In the genomic region with DNA sequence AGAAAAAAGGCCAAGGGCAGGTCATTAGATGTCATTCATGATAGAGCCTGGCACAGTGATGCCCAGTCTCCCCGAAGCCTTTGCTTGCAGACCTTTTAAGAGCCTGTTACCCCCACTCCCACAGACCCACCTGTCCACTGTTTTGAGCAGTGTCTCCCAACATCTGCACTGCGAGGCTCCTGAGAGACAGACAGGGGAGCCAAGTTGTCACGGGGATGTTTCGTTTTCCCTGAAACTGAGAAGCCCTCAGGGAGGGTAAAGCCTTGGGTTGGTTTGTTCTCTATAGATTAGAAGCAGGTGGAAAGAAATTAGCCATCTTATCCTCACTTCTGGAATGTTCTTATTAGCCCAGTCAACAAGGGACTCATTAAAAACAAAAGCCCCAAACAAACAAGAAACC, we compare ENCODE assay signal across 11 mouse cellular contexts. TPM values are rescaled to one million over a fixed set of nuclear protein-coding genes. Genes with fewer than 3 reads are reported as not detected.
DNase-seq lines count a peak whose midpoint lies in the region; ATAC-seq and TF ChIP-seq lines count a peak whose summit lies in the region.
"Had no signal": no experiment of that assay in that cellular context is flagged by ENCODE, and none has a peak within 500 bp of the region (broad histone marks: within the 10 kb centered on the region; RNA-seq: fewer than 3 reads in every experiment).

No protein-coding gene starts in this region.

- H3K4me3 ChIP-seq in forebrain, embryonic 12.5 days (replicated peaks), result no peak overlapping the region
- no peak overlapping the region for H3K4me3 ChIP-seq in forebrain, postnatal 0 days (ENCODE audit: low read depth, low read length)
- no peak overlapping the region for H3K4me3 ChIP-seq in layer of hippocampus, adult 2 months
- H3K4me3 ChIP-seq in embryonic facial prominence, embryonic 11.5 days (ENCODE audit: low read depth, low read length), result no peak overlapping the region
- no peak overlapping the region for H3K4me3 ChIP-seq in liver, embryonic 11.5 days (ENCODE audit: low read depth, low read length)

- peaks cover 42% of the 10 kb centered on the region for H3K27me3 ChIP-seq in forebrain, embryonic 12.5 days
- H3K27me3 ChIP-seq in forebrain, postnatal 0 days (ENCODE audit: insufficient read depth, low read length), result no peaks in the 10 kb centered on the region
- H3K27me3 ChIP-seq in embryonic facial prominence, embryonic 11.5 days (ENCODE audit: control insufficient read depth, insufficient read depth, low read length), result no peaks in the 10 kb centered on the region
- 0 out of 2 replicates have a peak, but pooled peaks cover 2% of the 10 kb centered on the region for H3K27me3 ChIP-seq in liver, embryonic 11.5 days (replicated peaks; ENCODE audit: control insufficient read depth, insufficient read depth, low read length)

- H3K27ac ChIP-seq in forebrain, embryonic 12.5 days, result peak overlapping the region; percentile 26; the same call in 1 of the 2 replicates
- no peak overlapping the region for H3K27ac ChIP-seq in forebrain, postnatal 0 days (ENCODE audit: low read depth, low read length)
- peak overlapping the region; percentile 3; the same call in 1 of the 2 replicates for H3K27ac ChIP-seq in layer of hippocampus, adult 2 months
- no peak overlapping the region; the same call in 1 of the 2 replicates for H3K27ac ChIP-seq in embryonic facial prominence, embryonic 11.5 days (replicated peaks; ENCODE audit: low read depth, low read length)
- no peak overlapping the region; the same call in 1 of the 2 replicates for H3K27ac ChIP-seq in liver, embryonic 11.5 days (ENCODE audit: low read depth, low read length)

- TF ChIP-seq CTCF in forebrain, postnatal 0 days (IDR thresholded peaks at IDR 0.05; ENCODE audit: low read depth), result no peak
- TF ChIP-seq CTCF in layer of hippocampus, adult 2 months (conservative IDR thresholded peaks at IDR 0.05), result no peak

- H3K4me2 ChIP-seq in forebrain, embryonic 12.5 days, result no peak overlapping the region
- H3K4me2 ChIP-seq in forebrain, postnatal 0 days (ENCODE audit: low read depth), result no peak overlapping the region
- H3K4me2 ChIP-seq in embryonic facial prominence, embryonic 11.5 days (ENCODE audit: low read depth, low read length), result no peak overlapping the region
- peak overlapping the region; percentile 50 for H3K4me2 ChIP-seq in liver, embryonic 11.5 days

- DNase-seq in forebrain, postnatal 0 days, result no peak
- no peak for DNase-seq in layer of hippocampus, adult 2 months (ENCODE audit: low spot score in 2 of 2)
- no peak for DNase-seq in layer of hippocampus, adult 11-12 months (ENCODE audit: low spot score)
- peak; percentile 61 for DNase-seq in embryonic facial prominence, embryonic 11.5 days (ENCODE audit: low spot score)
- no peak for DNase-seq in liver, embryonic 11.5 days (ENCODE audit: low spot score)
- DNase-seq in urinary bladder, postnatal 4 days (ENCODE audit: low spot score in 2 of 2), result no peak
- no peak for DNase-seq in adrenal gland, postnatal 4 days (ENCODE audit: low spot score in 2 of 2)

- H3K36me3 ChIP-seq in forebrain, embryonic 12.5 days (replicated peaks), result no peaks in the 10 kb centered on the region
- no peaks in the 10 kb centered on the region for H3K36me3 ChIP-seq in forebrain, postnatal 0 days (ENCODE audit: insufficient read depth)
- no peaks in the 10 kb centered on the region for H3K36me3 ChIP-seq in embryonic facial prominence, embryonic 11.5 days (replicated peaks; ENCODE audit: control insufficient read depth, insufficient read depth, low read depth, low read length)
- H3K36me3 ChIP-seq in liver, embryonic 11.5 days (ENCODE audit: control insufficient read depth, insufficient read depth, low read length), result no peaks in the 10 kb centered on the region

- peaks cover 66% of the 10 kb centered on the region for H3K4me1 ChIP-seq in forebrain, embryonic 12.5 days
- peaks cover 6% of the 10 kb centered on the region; the same call in 1 of the 2 replicates for H3K4me1 ChIP-seq in forebrain, postnatal 0 days (ENCODE audit: insufficient read depth)
- 0 out of 2 replicates have a peak, but pooled peaks cover 7% of the 10 kb centered on the region for H3K4me1 ChIP-seq in embryonic facial prominence, embryonic 11.5 days (ENCODE audit: control insufficient read depth, insufficient read depth, low read length)
- peaks cover 12% of the 10 kb centered on the region for H3K4me1 ChIP-seq in liver, embryonic 11.5 days (replicated peaks; ENCODE audit: control insufficient read depth, insufficient read depth, low read length)

- H3K9me3 ChIP-seq in forebrain, embryonic 12.5 days, result no peaks in the 10 kb centered on the region
- no peaks in the 10 kb centered on the region for H3K9me3 ChIP-seq in forebrain, postnatal 0 days (ENCODE audit: low read length)
- H3K9me3 ChIP-seq in embryonic facial prominence, embryonic 11.5 days (replicated peaks; ENCODE audit: control insufficient read depth, low read length), result no peaks in the 10 kb centered on the region
- H3K9me3 ChIP-seq in liver, embryonic 11.5 days (ENCODE audit: control insufficient read depth, low read length), result no peaks in the 10 kb centered on the region

- 31% methylated on average over 4 of the region's 4 CpGs for WGBS in forebrain, embryonic 12.5 days
- 47% methylated on average over 4 of the region's 4 CpGs for WGBS in forebrain, postnatal 0 days
- 11% methylated on average over 4 of the region's 4 CpGs for WGBS in embryonic facial prominence, embryonic 11.5 days
- WGBS in liver, embryonic 11.5 days, result 35% methylated on average over 4 of the region's 4 CpGs

- ATAC-seq in forebrain, embryonic 12.5 days (ENCODE audit: low FRiP score), result no peak
- no peak for ATAC-seq in forebrain, postnatal 0 days
- no peak; the same call in 1 of the 2 replicates for ATAC-seq in embryonic facial prominence, embryonic 11.5 days (replicated peaks; ENCODE audit: insufficient number of reproducible peaks, low FRiP score, low TSS enrichment, low read depth)
- no peak for ATAC-seq in liver, embryonic 11.5 days (replicated peaks; ENCODE audit: low FRiP score)

- no peak overlapping the region for H3K9ac ChIP-seq in forebrain, embryonic 12.5 days
- no peak overlapping the region for H3K9ac ChIP-seq in forebrain, postnatal 0 days
- no peak overlapping the region for H3K9ac ChIP-seq in embryonic facial prominence, embryonic 11.5 days (replicated peaks; ENCODE audit: low read length)
- no peak overlapping the region for H3K9ac ChIP-seq in liver, embryonic 11.5 days (ENCODE audit: low read depth, low read length)

RNA-seq across cellular contexts. Expression of a gene that starts 30.6 kb away (rescaled TPM):
- polyA plus RNA-seq in forebrain, embryonic 12.5 days (2016; fragmentation: Nextera tagmentation; extraction: Ambion mirVana), result 62.0 and 67.5 TPM in 2 replicates
- total RNA-seq in forebrain, postnatal 0 days (2014; rRNA removed), result 39.0 and 57.5 TPM in 2 replicates
- polyA plus RNA-seq in forebrain, postnatal 0 days (2015; fragmentation: Nextera tagmentation; extraction: Ambion mirVana), result 70.7 and 71.5 TPM in 2 replicates
- total RNA-seq in layer of hippocampus, adult 2 months (2021), result 10 to 100 TPM; 64.9 to 65.6 TPM
- 70.6 and 83.8 TPM in 2 replicates for polyA plus RNA-seq in embryonic facial prominence, embryonic 11.5 days (2014; fragmentation: Nextera tagmentation; extraction: Ambion mirVana)
- 73.7 and 79.5 TPM in 2 replicates for polyA plus RNA-seq in liver, embryonic 11.5 days (2014; fragmentation: Nextera tagmentation; extraction: Ambion mirVana)
- total RNA-seq in adrenal gland, postnatal 4 days (2021), result 100 to 1,000 TPM; 143 to 160 TPM

RNA-seq across cellular contexts. Expression of a gene that starts 59.1 kb away (rescaled TPM):
- polyA plus RNA-seq in forebrain, embryonic 12.5 days (2016; fragmentation: Nextera tagmentation; extraction: Ambion mirVana), result 0.38 and 0.42 TPM in 2 replicates
- total RNA-seq in forebrain, postnatal 0 days (2014; rRNA removed), result not detected in 2 replicates
- polyA plus RNA-seq in forebrain, postnatal 0 days (2015; fragmentation: Nextera tagmentation; extraction: Ambion mirVana), result not detected in 2 replicates
- total RNA-seq in layer of hippocampus, adult 2 months (2021), result not detected
- 1.7 and 2.6 TPM in 2 replicates for polyA plus RNA-seq in embryonic facial prominence, embryonic 11.5 days (2014; fragmentation: Nextera tagmentation; extraction: Ambion mirVana)
- not detected in 2 replicates for polyA plus RNA-seq in liver, embryonic 11.5 days (2014; fragmentation: Nextera tagmentation; extraction: Ambion mirVana)
- not detected for total RNA-seq in adrenal gland, postnatal 4 days (2021)
- total RNA-seq: hematopoietic stem cell, adult 5-6 weeks; left cerebral cortex, postnatal 36 days; neutrophil, adult 5-6 weeks had no signal

Comparison
In these comparisons a context has a peak if more than half of its experiments do, and no peak if none do; other contexts are left out.
1. H3K27ac ChIP-seq: peak in forebrain, embryonic 12.5 days (single experiment) and layer of hippocampus, adult 2 months (single experiment); none in forebrain, postnatal 0 days (single experiment), embryonic facial prominence, embryonic 11.5 days (single experiment) and liver, embryonic 11.5 days (single experiment).